Mouse (Mus musculus) E14TG2a.4 (cell line): ENCODE measurements around the gene Rnf111.

ENCODE experiments used
- H3K27me3 ChIP-seq: 2 replicates; pipeline ENCODE4 v1.6.1; 2014; ENCODE audit warnings: low read length, control low read depth; ENCODE audit not compliant: insufficient read depth
- H3K36me3 ChIP-seq: 2 replicates; pipeline ENCODE4 v1.6.1; 2014; ENCODE audit warnings: low read length, control low read depth; ENCODE audit not compliant: insufficient read depth
- H3K4me1 ChIP-seq: replicated peaks from 2 replicates; pipeline ENCODE4 v1.6.1; 2014; ENCODE audit warnings: low read depth, low read length, control low read depth
- H3K4me3 ChIP-seq: replicated peaks from 2 replicates; pipeline ENCODE4 v1.5.1; 2014; ENCODE audit warnings: mild to moderate bottlenecking, low read length
- H3K9me3 ChIP-seq: 2 replicates; pipeline ENCODE4 v1.6.1; 2014; ENCODE audit warnings: low read length, control low read depth
- CTCF ChIP-seq: conservative IDR thresholded peaks from 2 replicates; pipeline ENCODE4 v1.5.1; 2014; ENCODE audit warnings: low read length
- NANOG ChIP-seq: IDR thresholded peaks from 2 replicates; pipeline ENCODE4 v1.6.1; 2014; ENCODE audit warnings: borderline replicate concordance, low read length, mixed read lengths
- POU5F1 ChIP-seq: IDR thresholded peaks from 2 replicates; pipeline ENCODE4 v1.6.1; 2014; ENCODE audit warnings: low read length, borderline replicate concordance

Rnf111 gene

DNA sequence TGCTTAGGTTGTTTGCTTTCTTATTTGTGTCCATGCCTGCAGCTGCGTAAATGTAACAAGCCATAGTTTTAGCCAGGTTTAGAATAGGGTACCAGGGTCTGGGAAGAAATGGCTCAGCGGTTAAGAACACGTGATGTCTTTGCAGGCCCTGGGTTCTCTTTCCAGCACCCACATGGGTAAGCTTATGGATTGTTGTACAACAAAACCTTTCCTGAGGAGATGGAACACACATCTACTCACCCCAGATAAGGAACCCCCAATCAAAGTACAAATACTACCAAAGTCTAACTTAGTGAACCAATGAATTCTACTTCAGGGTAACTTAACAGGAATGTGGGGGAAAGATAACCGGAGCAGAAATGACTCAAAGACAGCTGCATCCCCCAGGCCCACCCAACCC is 119.0 kb downstream of the Rnf111 start:
- TF ChIP-seq NANOG = no peak
- TF ChIP-seq CTCF = no peak
- no peak for TF ChIP-seq POU5F1
- Histone ChIP-seq H3K36me3 (peaks cover 36% of the 10 kb centered on the region), H3K9me3 (no peaks in the 10 kb centered on the region), H3K4me3 (no peak overlapping the region), H3K4me1 (no peaks in the 10 kb centered on the region), H3K27me3 (no peaks in the 10 kb centered on the region)

DNA sequence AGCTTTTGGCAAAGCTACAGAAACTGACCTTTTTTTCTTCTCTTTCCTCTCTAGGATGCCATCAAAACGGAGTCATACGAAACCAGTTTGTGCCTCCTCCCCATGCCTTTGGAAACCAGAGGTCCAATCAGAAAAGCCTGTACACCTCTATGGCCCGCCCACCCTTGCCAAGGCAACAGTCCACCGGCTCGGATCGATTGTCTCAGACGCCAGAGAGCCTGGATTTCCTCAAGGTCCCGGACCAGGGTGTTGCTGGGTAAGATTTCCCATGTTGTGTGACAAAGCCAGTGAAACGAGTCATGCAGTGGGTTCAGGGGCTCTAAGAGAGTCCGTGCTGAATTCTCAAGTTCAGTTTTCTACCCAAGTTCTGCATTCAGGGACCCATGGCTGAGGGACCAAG is 119.8 kb downstream of the Rnf111 start:
- no peak for TF ChIP-seq CTCF
- TF ChIP-seq NANOG = no peak
- TF ChIP-seq POU5F1 = no peak
- no peaks in the 10 kb centered on the region for H3K4me1 ChIP-seq
- H3K4me3 ChIP-seq = no peak overlapping the region
- no peaks in the 10 kb centered on the region for H3K9me3 ChIP-seq
- H3K36me3 ChIP-seq = peaks cover 39% of the 10 kb centered on the region
- no peaks in the 10 kb centered on the region for H3K27me3 ChIP-seq

DNA sequence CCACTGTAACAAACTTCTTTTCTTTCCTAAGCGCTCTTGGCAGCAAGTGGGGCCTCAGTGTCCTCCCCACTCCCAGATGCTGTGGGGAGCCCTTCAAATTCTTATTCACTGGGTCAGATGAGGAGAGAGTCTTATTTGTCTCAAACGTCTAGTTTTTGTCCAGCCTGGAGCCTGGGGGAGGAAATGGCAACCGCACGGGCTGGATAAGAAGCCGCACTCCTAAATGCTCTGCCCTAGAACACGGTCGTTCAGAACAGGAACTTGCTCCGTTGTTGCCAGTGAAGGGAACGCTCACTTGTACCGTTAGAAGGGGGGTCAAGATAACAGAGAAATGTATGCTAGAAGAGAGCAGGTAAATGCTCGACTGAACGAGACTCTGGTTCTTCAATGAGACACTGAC is 121.4 kb downstream of the Rnf111 start:
- H3K27me3 ChIP-seq = no peaks in the 10 kb centered on the region
- peaks cover 45% of the 10 kb centered on the region for H3K36me3 ChIP-seq
- H3K4me1 ChIP-seq = no peaks in the 10 kb centered on the region
- no peaks in the 10 kb centered on the region for H3K9me3 ChIP-seq
- TF ChIP-seq POU5F1 (no peak), NANOG (no peak), CTCF (no peak)
- H3K4me3 ChIP-seq = no peak overlapping the region

DNA sequence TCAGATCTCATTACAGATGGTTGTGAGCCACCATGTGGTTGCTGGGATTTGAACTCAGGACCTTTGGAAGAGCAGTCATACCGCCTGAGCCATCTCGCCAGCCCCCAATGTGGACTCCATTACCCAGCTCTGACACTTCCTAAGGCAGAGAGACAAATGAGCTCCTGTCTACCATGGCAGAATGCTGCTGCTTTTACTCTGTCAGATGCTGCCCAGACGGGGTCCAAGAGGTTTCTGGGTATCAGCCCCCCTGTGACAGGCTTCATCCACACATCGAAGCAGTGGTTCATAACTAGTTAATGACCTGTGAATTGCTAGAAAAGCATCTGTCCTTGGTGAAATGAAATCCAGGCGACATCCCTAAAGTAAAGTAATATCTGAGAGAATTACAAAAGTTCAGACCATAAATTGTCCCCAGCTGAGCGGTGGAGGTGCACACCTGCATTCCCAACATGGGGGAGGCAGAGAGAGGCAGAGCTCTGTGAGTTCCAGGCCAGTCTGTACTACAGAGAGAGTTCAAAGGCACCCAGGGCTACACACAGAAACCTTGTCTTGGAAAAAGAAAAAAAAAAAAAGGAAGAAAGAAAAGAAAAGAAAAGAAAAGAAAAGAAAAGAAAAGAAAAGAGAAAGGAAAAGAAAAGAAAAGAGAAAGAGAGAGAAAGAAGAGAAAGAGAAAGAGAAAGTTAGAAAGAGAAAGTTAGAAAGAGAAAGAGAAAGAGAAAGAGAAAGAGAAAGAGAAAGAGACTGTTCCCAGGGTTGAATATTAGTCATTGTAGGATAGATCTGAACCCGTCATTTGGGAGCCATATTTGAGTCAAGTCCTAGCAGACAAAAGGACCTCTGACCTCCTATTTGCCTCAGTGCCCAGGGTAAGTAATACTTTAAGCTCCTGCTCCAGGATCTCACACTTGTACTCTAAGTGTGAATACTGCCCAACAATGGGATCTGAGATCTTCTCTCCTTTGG is 123.7 kb downstream of the Rnf111 start:
- no peaks in the 10 kb centered on the region for H3K9me3 ChIP-seq
- peaks cover 35% of the 10 kb centered on the region for H3K36me3 ChIP-seq
- H3K4me1 ChIP-seq = no peaks in the 10 kb centered on the region
- no peaks in the 10 kb centered on the region for H3K27me3 ChIP-seq
- TF ChIP-seq NANOG (no peak), POU5F1 (no peak), CTCF (no peak)
- H3K4me3 ChIP-seq = no peak overlapping the region
